Mouse (Mus musculus): ENCODE data around the gene Spred2. TPM values are rescaled to one million over a fixed set of nuclear protein-coding genes. Genes with fewer than 3 reads are reported as not detected.
"Not testable (repeated sequence)": the region's sequence is repeated elsewhere in the genome, so short reads cannot be mapped to it uniquely, and the experiment has no call there.

The Spred2 gene
- polyA plus RNA-seq, 1 experiment from 2014 or later, result 7.4 TPM

- no peak overlapping the region for H3K4me3 ChIP-seq (replicated peaks)
- no peak overlapping the region for H3K9ac ChIP-seq
- ATAC-seq (ENCODE audit: insufficient read depth, low FRiP score, low read depth), result no peak
- no peaks in the 10 kb centered on the region for H3K9me3 ChIP-seq
- peaks cover 3% of the 10 kb centered on the region; the same call in 1 of the 2 replicates for H3K4me1 ChIP-seq
- no peaks in the 10 kb centered on the region for H3K27me3 ChIP-seq (replicated peaks)
- 96% methylated on average over 3 of the region's 3 CpGs for WGBS
- no peak overlapping the region for H3K27ac ChIP-seq
- H3K36me3 ChIP-seq, result peaks cover 27% of the 10 kb centered on the region
- H3K4me2 ChIP-seq, result no peak overlapping the region
These were observed 89.2 kb downstream of the Spred2 start for GRCm38 (mm10) chr11:20013366-20013765.

DNA sequence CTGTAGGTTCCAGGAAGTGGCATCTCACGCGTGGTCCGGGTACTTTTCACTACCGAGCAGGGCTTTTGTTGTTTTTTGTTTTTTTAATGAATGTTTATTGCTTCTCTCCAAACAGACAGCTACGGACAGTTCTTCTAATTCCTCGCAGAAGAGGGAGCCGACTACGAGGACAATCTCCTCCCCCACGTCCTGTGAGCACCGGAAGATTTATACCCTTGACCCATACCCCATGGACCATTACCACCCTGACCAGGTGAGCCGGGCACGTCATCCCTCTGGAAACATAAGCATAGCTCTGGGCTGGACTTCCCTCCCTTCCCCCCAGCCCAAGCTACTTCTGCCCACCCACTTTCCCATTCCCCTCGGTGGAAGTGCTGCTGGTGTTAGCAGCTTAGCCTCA is 93.8 kb downstream of the Spred2 start:
- Histone ChIP-seq H3K27me3 (replicated peaks) (no peaks in the 10 kb centered on the region), H3K9ac (no peak overlapping the region), H3K4me2 (no peak overlapping the region), H3K9me3 (0 out of 2 replicates have a peak, but pooled peaks cover 12% of the 10 kb centered on the region), H3K4me1 (no peaks in the 10 kb centered on the region), H3K4me3 (replicated peaks) (no peak overlapping the region), H3K36me3 (peaks cover 52% of the 10 kb centered on the region), H3K27ac (no peak overlapping the region)
- ATAC-seq (ENCODE audit: insufficient read depth, low FRiP score, low read depth), result no peak
- 87% methylated on average over 13 of the region's 13 CpGs for WGBS

DNA sequence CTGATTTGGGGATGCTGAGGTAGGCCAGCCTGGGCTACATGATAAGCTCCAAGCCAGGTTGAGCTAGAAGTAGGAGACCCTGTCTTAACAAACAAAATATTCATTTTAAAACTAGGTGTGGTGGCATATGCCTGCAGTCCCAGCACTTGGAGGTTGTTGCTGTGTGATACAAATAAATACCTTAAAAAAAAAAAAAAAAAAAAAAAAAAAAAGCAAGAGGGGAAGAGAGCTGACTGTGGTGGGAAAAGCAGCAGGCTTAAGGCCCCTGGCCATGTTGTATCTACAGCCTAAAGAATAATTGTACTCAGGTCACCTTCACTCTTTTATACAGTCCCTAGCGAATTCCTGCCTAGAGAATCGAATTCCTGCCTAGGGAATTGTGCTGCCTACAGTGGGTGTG is 94.7 kb downstream of the Spred2 start:
- 0 out of 2 replicates have a peak, but pooled peaks cover 12% of the 10 kb centered on the region for H3K9me3 ChIP-seq
- H3K9ac ChIP-seq, result no peak overlapping the region
- H3K4me3 ChIP-seq (replicated peaks), result no peak overlapping the region
- no peak overlapping the region for H3K4me2 ChIP-seq
- WGBS, result 96% methylated on average over 2 of the region's 2 CpGs
- no peak overlapping the region for H3K27ac ChIP-seq
- no peaks in the 10 kb centered on the region for H3K4me1 ChIP-seq
- no peak for ATAC-seq (ENCODE audit: insufficient read depth, low FRiP score, low read depth)
- peaks cover 52% of the 10 kb centered on the region for H3K36me3 ChIP-seq
- no peaks in the 10 kb centered on the region for H3K27me3 ChIP-seq (replicated peaks)

GRCm38 (mm10) chr11:20020720-20021119 is 96.5 kb downstream of the Spred2 start:
- 97% methylated on average over 35 of the region's 35 CpGs for WGBS
- H3K27me3 ChIP-seq (replicated peaks), result no peaks in the 10 kb centered on the region
- H3K4me1 ChIP-seq, result no peaks in the 10 kb centered on the region
- H3K9me3 ChIP-seq, result 0 out of 2 replicates have a peak, but pooled peaks cover 12% of the 10 kb centered on the region
- H3K4me3 ChIP-seq (replicated peaks), result no peak overlapping the region
- H3K9ac ChIP-seq, result no peak overlapping the region
- no peak for ATAC-seq (ENCODE audit: insufficient read depth, low FRiP score, low read depth)
- H3K27ac ChIP-seq, result no peak overlapping the region
- no peak overlapping the region for H3K4me2 ChIP-seq
- peaks cover 53% of the 10 kb centered on the region for H3K36me3 ChIP-seq

DNA sequence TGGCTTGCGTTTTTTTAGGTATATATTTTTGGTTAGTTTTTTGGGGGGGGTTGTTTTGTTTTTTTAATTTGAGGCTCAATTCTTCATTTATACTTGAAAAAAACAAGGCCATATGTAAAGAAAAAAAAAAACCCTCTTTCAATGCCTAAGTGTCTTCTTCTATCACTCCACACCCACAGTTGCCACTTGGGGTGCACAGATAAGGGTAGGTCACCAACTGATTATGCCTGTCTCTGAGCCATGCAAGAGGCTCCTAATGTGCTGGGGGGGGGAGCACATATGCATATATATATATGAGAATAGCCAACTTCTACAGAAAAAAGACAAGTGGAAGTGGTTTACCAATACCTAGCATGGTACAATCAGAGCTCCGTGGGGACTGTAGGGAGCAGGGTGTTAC is 98.3 kb downstream of the Spred2 start:
- H3K4me1 ChIP-seq, result no peaks in the 10 kb centered on the region
- 0 out of 2 replicates have a peak, but pooled peaks cover 12% of the 10 kb centered on the region for H3K9me3 ChIP-seq
- no peak overlapping the region for H3K4me3 ChIP-seq (replicated peaks)
- H3K27me3 ChIP-seq (replicated peaks), result no peaks in the 10 kb centered on the region
- peaks cover 49% of the 10 kb centered on the region for H3K36me3 ChIP-seq
- WGBS, result 93% methylated on average over 2 of the region's 2 CpGs
- H3K27ac ChIP-seq, result no peak overlapping the region
- H3K4me2 ChIP-seq, result no peak overlapping the region
- no peak overlapping the region for H3K9ac ChIP-seq
- ATAC-seq (ENCODE audit: insufficient read depth, low FRiP score, low read depth), result peak; percentile 78; the same call in 1 of the 2 replicates

DNA sequence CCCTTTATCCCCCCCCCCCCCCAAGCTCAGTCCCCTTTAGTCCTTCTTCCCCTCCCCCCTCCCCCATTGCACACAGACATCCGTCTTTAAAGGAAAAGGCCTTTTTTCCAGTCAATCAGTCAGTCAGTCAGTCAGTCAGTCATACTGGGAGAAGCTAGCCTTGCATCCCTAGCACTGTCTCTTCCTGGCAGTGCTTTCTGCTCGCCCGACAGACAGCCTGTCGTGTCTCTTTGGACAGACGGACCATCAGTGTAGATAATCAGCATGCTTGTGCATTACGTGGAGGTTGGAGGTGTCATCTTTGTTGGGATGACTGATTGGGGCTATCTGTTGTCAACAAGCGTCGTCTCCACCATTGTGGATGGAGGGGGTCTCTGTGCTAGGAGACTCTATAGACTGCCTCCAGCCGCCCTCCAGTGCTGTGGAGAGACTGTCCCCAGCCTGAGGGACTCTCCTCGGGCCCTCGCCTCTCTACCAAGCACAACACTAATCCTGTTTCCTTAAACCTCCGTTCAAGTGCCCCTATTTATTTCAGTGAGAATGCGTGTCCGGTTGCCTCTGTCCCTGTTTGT is 98.8 kb downstream of the Spred2 start:
- Histone ChIP-seq H3K9me3 (0 out of 2 replicates have a peak, but pooled peaks cover 12% of the 10 kb centered on the region), H3K36me3 (peaks cover 48% of the 10 kb centered on the region), H3K4me3 (replicated peaks) (no peak overlapping the region), H3K27me3 (replicated peaks) (no peaks in the 10 kb centered on the region), H3K4me2 (no peak overlapping the region), H3K27ac (no peak overlapping the region), H3K4me1 (no peaks in the 10 kb centered on the region), H3K9ac (no peak overlapping the region)
- WGBS, result 90% methylated on average over 14 of the region's 14 CpGs
- peak; percentile 57 for ATAC-seq (ENCODE audit: insufficient read depth, low FRiP score, low read depth)

DNA sequence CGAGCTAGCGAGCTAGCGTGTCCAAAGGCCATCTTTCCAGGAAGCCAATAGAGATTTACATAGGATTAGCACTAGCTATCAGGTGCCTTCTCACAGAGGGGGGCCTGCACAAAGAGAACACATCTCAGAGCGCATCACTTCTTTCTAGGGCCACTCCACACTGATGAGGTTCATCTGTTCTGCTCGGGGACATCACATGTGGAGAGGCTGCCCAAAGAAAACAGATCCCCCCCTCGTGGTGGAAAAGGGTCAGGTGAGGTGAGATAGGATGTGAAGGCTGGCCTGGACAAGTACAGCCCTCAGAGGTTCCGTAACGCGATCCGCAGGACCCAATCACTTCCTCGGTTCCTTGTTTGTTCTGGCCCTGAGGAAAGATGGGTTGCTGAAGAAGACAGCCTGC is 101.7 kb downstream of the Spred2 start:
- Histone ChIP-seq H3K9me3 (0 out of 2 replicates have a peak, but pooled peaks cover 4% of the 10 kb centered on the region), H3K4me2 (no peak overlapping the region), H3K36me3 (peaks cover 19% of the 10 kb centered on the region), H3K9ac (no peak overlapping the region), H3K4me1 (no peaks in the 10 kb centered on the region), H3K27ac (no peak overlapping the region), H3K27me3 (replicated peaks) (no peaks in the 10 kb centered on the region), H3K4me3 (replicated peaks) (no peak overlapping the region)
- ATAC-seq (ENCODE audit: insufficient read depth, low FRiP score, low read depth), result no peak
- 66% methylated on average over 11 of the region's 11 CpGs for whole genome bisulfite sequencing

- Histone ChIP-seq H3K27ac (no peak overlapping the region), H3K4me3 (replicated peaks) (no peak overlapping the region), H3K9me3 (no peaks in the 10 kb centered on the region), H3K36me3 (peaks cover 7% of the 10 kb centered on the region; the same call in 1 of the 2 replicates), H3K4me1 (no peaks in the 10 kb centered on the region), H3K4me2 (no peak overlapping the region), H3K27me3 (replicated peaks) (no peaks in the 10 kb centered on the region), H3K9ac (no peak overlapping the region)
- WGBS, result 72% methylated on average over 9 of the region's 9 CpGs
- no peak for ATAC-seq (ENCODE audit: insufficient read depth, low FRiP score, low read depth)
These were observed 103.5 kb downstream of the Spred2 start for GRCm38 (mm10) chr11:20027719-20028118.

GRCm38 (mm10) chr11:20028396-20028795 is 104.2 kb downstream of the Spred2 start:
- Histone ChIP-seq H3K4me1 (no peaks in the 10 kb centered on the region), H3K9me3 (no peaks in the 10 kb centered on the region), H3K9ac (no peak overlapping the region), H3K4me3 (replicated peaks) (no peak overlapping the region), H3K27ac (no peak overlapping the region), H3K27me3 (replicated peaks) (no peaks in the 10 kb centered on the region), H3K4me2 (no peak overlapping the region), H3K36me3 (peaks cover 7% of the 10 kb centered on the region; the same call in 1 of the 2 replicates)
- 91% methylated on average over 6 of the region's 6 CpGs for WGBS
- ATAC-seq (ENCODE audit: insufficient read depth, low FRiP score, low read depth), result no peak

- Histone ChIP-seq H3K27ac (no peak overlapping the region), H3K36me3 (peaks cover 6% of the 10 kb centered on the region; the same call in 1 of the 2 replicates), H3K4me3 (replicated peaks) (no peak overlapping the region), H3K4me2 (no peak overlapping the region), H3K9me3 (no peaks in the 10 kb centered on the region), H3K9ac (no peak overlapping the region), H3K27me3 (replicated peaks) (no peaks in the 10 kb centered on the region), H3K4me1 (no peaks in the 10 kb centered on the region)
- 86% methylated on average over 4 of the region's 4 CpGs for WGBS
- ATAC-seq (ENCODE audit: insufficient read depth, low FRiP score, low read depth), result no peak
These were observed 104.8 kb downstream of the Spred2 start for GRCm38 (mm10) chr11:20029014-20029413.

GRCm38 (mm10) chr11:20030973-20031372 is 106.8 kb downstream of the Spred2 start:
- not testable (repeated sequence) for H3K9me3 ChIP-seq; H3K27ac ChIP-seq; H3K4me1 ChIP-seq; H3K9ac ChIP-seq; ATAC-seq (ENCODE audit: insufficient read depth, low FRiP score, low read depth); H3K36me3 ChIP-seq; H3K4me3 ChIP-seq (replicated peaks); H3K27me3 ChIP-seq (replicated peaks); H3K4me2 ChIP-seq
- WGBS, result 89% methylated on average over 5 of the region's 5 CpGs

GRCm38 (mm10) chr11:20031536-20031935 is 107.4 kb downstream of the Spred2 start:
- no peak overlapping the region for H3K4me3 ChIP-seq (replicated peaks)
- WGBS, result 46% methylated on average over 8 of the region's 8 CpGs
- H3K4me1 ChIP-seq, result no peaks in the 10 kb centered on the region
- no peak overlapping the region for H3K4me2 ChIP-seq
- no peaks in the 10 kb centered on the region for H3K36me3 ChIP-seq
- H3K9ac ChIP-seq, result no peak overlapping the region
- H3K9me3 ChIP-seq, result no peaks in the 10 kb centered on the region
- ATAC-seq (ENCODE audit: insufficient read depth, low FRiP score, low read depth), result no peak
- no peak overlapping the region for H3K27ac ChIP-seq
- H3K27me3 ChIP-seq (replicated peaks), result no peaks in the 10 kb centered on the region
